Mouse (Mus musculus): Measurements from ENCODE around the gene Naa35.

DNA sequence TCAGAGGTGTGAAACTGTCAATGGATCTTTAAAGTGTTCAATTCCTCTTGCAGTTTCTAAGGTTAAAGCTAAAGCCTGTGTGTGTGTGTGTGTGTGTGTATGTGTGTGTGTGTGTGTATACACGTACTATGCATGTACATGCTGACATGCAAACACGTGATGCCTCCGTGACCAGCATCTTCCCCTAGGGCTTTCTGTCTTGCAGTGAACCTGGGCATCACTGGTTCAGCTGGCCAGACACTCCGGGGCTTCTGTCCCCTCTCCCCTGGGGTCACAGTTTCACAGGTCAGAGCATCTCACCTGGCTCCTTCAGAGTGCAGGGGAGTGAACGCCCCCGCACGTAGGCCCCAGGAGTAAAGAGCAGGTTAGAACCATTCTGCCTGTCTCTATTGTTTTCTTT lies 88.5 kb downstream of the Naa35 start:
- no peak for TF ChIP-seq CTCF (IDR thresholded peaks at IDR 0.05; ENCODE audit: extremely low read depth, insufficient read depth, low read length)
- TF ChIP-seq POLR2A (IDR thresholded peaks at IDR 0.05; ENCODE audit: extremely low read depth, insufficient read depth, low read length): no peak
